Mouse (Mus musculus) thymus, adult 2 months (tissue): ENCODE measurements at regions not wholly inside any gene's neighbourhood (a gene's known extent, or its start where the extent isn't known, plus 50 kb on each side); places are given as distances from the start of the nearest gene placed in this dataset.

Source experiments
- DNase-seq: peaks from one replicate; pipeline ENCODE4 v3.0.0; 2021
- H3K27ac ChIP-seq: fragments of 200-500 bp; 2 replicates; pipeline ENCODE4 v1.5.1; 2012; ENCODE audit warnings: low read length, control low read depth; ENCODE audit not compliant: control insufficient read depth, insufficient read depth
- H3K27me3 ChIP-seq: fragments of 200-500 bp; 2 replicates; pipeline ENCODE4 v1.6.1; 2012; ENCODE audit warnings: mild to moderate bottlenecking, low read length, moderate library complexity, mixed read lengths; ENCODE audit not compliant: control insufficient read depth, insufficient read depth
- H3K36me3 ChIP-seq: fragments of 200-500 bp; 2 replicates; pipeline ENCODE4 v1.6.1; 2012; ENCODE audit warnings: mild to moderate bottlenecking, low read length, moderate library complexity; ENCODE audit not compliant: control insufficient read depth, insufficient read depth
- H3K4me1 ChIP-seq: fragments of 200-500 bp; replicated peaks from 2 replicates; pipeline ENCODE4 v1.6.1; 2012; ENCODE audit warnings: low read length; ENCODE audit not compliant: control insufficient read depth, insufficient read depth
- H3K4me3 ChIP-seq: fragments of 200-500 bp; 2 replicates; pipeline ENCODE4 v1.5.1; 2012; ENCODE audit warnings: mild to moderate bottlenecking, low read length, control low read depth, moderate library complexity; ENCODE audit not compliant: control insufficient read depth, insufficient read depth
- CTCF ChIP-seq: fragments of 200-500 bp; IDR thresholded peaks from 2 replicates; pipeline ENCODE4 v1.5.1; 2012; ENCODE audit warnings: mild to moderate bottlenecking, control low read depth, low read length, moderate library complexity, borderline replicate concordance; ENCODE audit not compliant: control insufficient read depth, poor library complexity, insufficient read depth; ENCODE audit errors: extremely low read depth
- POLR2A ChIP-seq: fragments of 200-500 bp; IDR thresholded peaks from 2 replicates; pipeline ENCODE4 v1.6.1; 2012; ENCODE audit warnings: mild to moderate bottlenecking, low read length, control low read depth, moderate library complexity; ENCODE audit not compliant: control insufficient read depth, poor library complexity, insufficient read depth; ENCODE audit errors: extremely low read depth
- WGBS: fragments of 180-500 bp; shearing (Covaris S2); methylation state at CpG from one replicate; pipeline ENCODE4 v1.1.7; 2018; 5-methylcytosine and 5-hydroxymethylcytosine counted together

DNA sequence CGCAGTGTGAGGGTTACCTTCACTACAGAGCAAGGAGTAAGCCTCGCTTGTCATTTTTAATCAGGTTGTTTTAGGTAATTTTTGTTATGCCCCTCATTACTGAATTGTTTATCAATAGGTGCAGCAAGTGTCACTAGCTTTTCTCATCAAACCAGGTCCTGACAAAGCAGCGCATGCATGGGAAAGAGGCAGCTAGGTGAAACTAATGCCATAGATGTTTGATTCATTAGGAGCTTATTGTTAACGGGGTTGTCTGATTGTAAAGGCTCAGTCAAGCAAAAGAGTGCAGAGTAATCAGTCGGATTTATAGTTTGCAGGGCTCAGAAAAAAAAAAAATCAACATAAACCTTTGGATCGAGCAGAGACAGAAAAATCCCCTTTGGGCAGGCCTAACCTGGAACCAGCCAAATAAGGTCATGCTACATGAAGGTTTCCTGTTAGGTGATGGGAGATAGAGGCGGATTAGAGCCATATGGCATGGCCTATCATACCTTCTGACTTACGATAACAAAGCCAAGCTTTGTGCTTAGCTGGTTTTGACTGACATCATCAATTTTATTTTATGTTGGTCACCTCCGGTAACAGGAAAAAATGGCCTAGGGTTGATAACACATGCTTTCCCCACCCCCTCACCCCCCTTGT lies 52.4 kb upstream of the Zeb2 start:
- no peaks in the 10 kb centered on the region for H3K4me1 ChIP-seq
- no peak for DNase-seq
- no peak overlapping the region for H3K27ac ChIP-seq
- H3K36me3 ChIP-seq = no peaks in the 10 kb centered on the region
- 89% methylated on average over 9 of the region's 9 CpGs for WGBS
- no peak for TF ChIP-seq CTCF
- TF ChIP-seq POLR2A = no peak
- no peaks in the 10 kb centered on the region for H3K27me3 ChIP-seq
- no peak overlapping the region for H3K4me3 ChIP-seq

GRCm38 (mm10) chr2:45168606-45169005 lies 51.4 kb upstream of the Zeb2 start:
- Histone ChIP-seq H3K4me3 (no peak overlapping the region), H3K4me1 (no peaks in the 10 kb centered on the region), H3K27me3 (no peaks in the 10 kb centered on the region), H3K36me3 (no peaks in the 10 kb centered on the region), H3K27ac (no peak overlapping the region)
- TF ChIP-seq CTCF (no peak), POLR2A (no peak)
- WGBS = 97% methylated on average over 3 of the region's 3 CpGs
- DNase-seq = no peak
